Mouse (Mus musculus) midbrain, embryonic 14.5 days (tissue): ENCODE measurements around the gene Pik3c2b. TPM values are rescaled to one million over a fixed set of nuclear protein-coding genes. Genes with fewer than 3 reads are reported as not detected.

Experiments
- ATAC-seq: fragments of 200-750 bp; cut with Nextera tagmentation; 2 replicates; pipeline ENCODE4 v1.8.0; 2017; ENCODE audit warnings: moderate number of reproducible peaks, moderate library complexity; ENCODE audit not compliant: low FRiP score, low TSS enrichment
- DNase-seq: peaks from one replicate; pipeline ENCODE4 v3.0.0-alpha.2; 2015
- H3K27ac ChIP-seq: fragments of 300-500 bp; sonication (generic); replicated peaks from 2 replicates; pipeline ENCODE4 v1.5.1; 2014; ENCODE audit warnings: mild to moderate bottlenecking, low read depth, low read length, moderate library complexity
- H3K27me3 ChIP-seq: fragments of 300-500 bp; sonication (generic); 2 replicates; pipeline ENCODE4 v1.6.1; 2014; ENCODE audit warnings: low read length, control low read depth, mixed read lengths; ENCODE audit not compliant: control insufficient read depth, insufficient read depth
- H3K36me3 ChIP-seq: fragments of 300-500 bp; sonication (generic); 2 replicates; pipeline ENCODE4 v1.6.1; 2014; ENCODE audit warnings: low read length, control low read depth; ENCODE audit not compliant: control insufficient read depth, insufficient read depth
- H3K4me1 ChIP-seq: fragments of 300-500 bp; sonication (generic); 2 replicates; pipeline ENCODE4 v1.6.1; 2014; ENCODE audit warnings: mild to moderate bottlenecking, antibody characterized with exemption, low read length, control low read depth; ENCODE audit not compliant: control insufficient read depth, insufficient read depth
- H3K4me2 ChIP-seq: fragments of 300-500 bp; sonication (generic); 2 replicates; pipeline ENCODE4 v1.6.1; 2014; ENCODE audit warnings: mild to moderate bottlenecking, low read length, moderate library complexity
- H3K4me3 ChIP-seq: fragments of 300-500 bp; sonication (generic); replicated peaks from 2 replicates; pipeline ENCODE4 v1.5.1; 2014; ENCODE audit warnings: low read depth, low read length
- H3K9ac ChIP-seq: fragments of 300-500 bp; sonication (generic); replicated peaks from 2 replicates; pipeline ENCODE4 v1.6.1; 2014; ENCODE audit warnings: mild to moderate bottlenecking, low read length, moderate library complexity
- H3K9me3 ChIP-seq: fragments of 300-500 bp; sonication (generic); 2 replicates; pipeline ENCODE4 v1.6.1; 2016; ENCODE audit warnings: low read length, control low read depth, mixed read lengths; ENCODE audit not compliant: control insufficient read depth
- whole genome bisulfite sequencing: fragments of 180-500 bp; shearing (Covaris S2); extraction: QIAGEN DNeasy Blood & Tissue Kit; methylation state at CpG from one replicate; pipeline ENCODE4 v1.1.7; 2014; 5-methylcytosine and 5-hydroxymethylcytosine counted together
- polyA plus RNA-seq: library from polyadenylated mRNA; unstranded; fragments of >200 nt; fragmentation: Nextera tagmentation; extraction: Ambion mirVana; gene quantifications from 2 replicates; pipeline ENCODE4 v1.2.1, GENCODE M21; 2014

The Pik3c2b gene
- polyA plus RNA-seq: 14.3 and 17.0 TPM in 2 replicates

- WGBS: 2% methylated on average over 15 of the region's 15 CpGs
- peak; percentile 37 for DNase-seq
Measured at GRCm38 (mm10) chr1:133045011-133045860, at the start of gene Pik3c2b. TSS of gene Pik3c2b (plus strand) at chr1:133045667.

GRCm38 (mm10) chr1:133000347-133000746 is 45.1 kb upstream of the Pik3c2b start:
- H3K4me3 ChIP-seq: no peak overlapping the region
- no peak overlapping the region for H3K4me2 ChIP-seq
- no peak for ATAC-seq
- H3K9ac ChIP-seq: no peak overlapping the region
- no peaks in the 10 kb centered on the region for H3K9me3 ChIP-seq
- WGBS: 96% methylated on average over 6 of the region's 6 CpGs
- no peaks in the 10 kb centered on the region for H3K27me3 ChIP-seq
- peaks cover 82% of the 10 kb centered on the region for H3K36me3 ChIP-seq
- H3K27ac ChIP-seq: no peak overlapping the region
- no peaks in the 10 kb centered on the region for H3K4me1 ChIP-seq
- DNase-seq: no peak

More at GRCm38 (mm10) chr1:133045011-133045860, at the start of gene Pik3c2b:
- no peaks in the 10 kb centered on the region for H3K9me3 ChIP-seq
- peak within 1 kb of the TSS; percentile 98 for H3K27ac ChIP-seq
- H3K4me1 ChIP-seq: peaks cover 40% of the 10 kb centered on the region
- peak within 1 kb of the TSS; percentile 88 for H3K4me2 ChIP-seq
- H3K27me3 ChIP-seq: no peaks in the 10 kb centered on the region
- H3K9ac ChIP-seq: peak within 1 kb of the TSS; percentile 100
- peak; percentile 0; the same call in 1 of the 2 replicates for ATAC-seq
- H3K36me3 ChIP-seq: no peaks in the 10 kb centered on the region
- peak within 1 kb of the TSS; percentile 94 for H3K4me3 ChIP-seq

GRCm38 (mm10) chr1:133006571-133006970 is 38.9 kb upstream of the Pik3c2b start:
- WGBS: 94% methylated on average over 3 of the region's 3 CpGs
- Histone ChIP-seq H3K4me1 (no peaks in the 10 kb centered on the region), H3K27ac (no peak overlapping the region), H3K4me2 (no peak overlapping the region), H3K9ac (no peak overlapping the region), H3K27me3 (no peaks in the 10 kb centered on the region), H3K9me3 (no peaks in the 10 kb centered on the region), H3K4me3 (no peak overlapping the region), H3K36me3 (peaks cover 64% of the 10 kb centered on the region)
- ATAC-seq: no peak
- no peak for DNase-seq

GRCm38 (mm10) chr1:133011955-133012841 is 33.3 kb upstream of the Pik3c2b start:
- Histone ChIP-seq H3K27ac (no peak overlapping the region), H3K4me1 (no peaks in the 10 kb centered on the region), H3K4me2 (no peak overlapping the region), H3K9me3 (no peaks in the 10 kb centered on the region), H3K36me3 (peaks cover 61% of the 10 kb centered on the region), H3K4me3 (no peak overlapping the region), H3K9ac (no peak overlapping the region), H3K27me3 (no peaks in the 10 kb centered on the region)
- 92% methylated on average over 12 of the region's 13 CpGs for WGBS
- DNase-seq: no peak
- no peak for ATAC-seq

GRCm38 (mm10) chr1:133013331-133013730 is 32.1 kb upstream of the Pik3c2b start:
- Histone ChIP-seq H3K4me2 (no peak overlapping the region), H3K27me3 (no peaks in the 10 kb centered on the region), H3K9me3 (no peaks in the 10 kb centered on the region), H3K4me1 (no peaks in the 10 kb centered on the region), H3K36me3 (peaks cover 66% of the 10 kb centered on the region), H3K27ac (no peak overlapping the region), H3K4me3 (no peak overlapping the region), H3K9ac (no peak overlapping the region)
- DNase-seq (peak; percentile 10), ATAC-seq (no peak)

- no peaks in the 10 kb centered on the region for H3K4me1 ChIP-seq
- DNase-seq (no peak), ATAC-seq (no peak)
- no peaks in the 10 kb centered on the region for H3K9me3 ChIP-seq
- WGBS: 95% methylated on average over 1 of the region's 1 CpGs
- no peaks in the 10 kb centered on the region for H3K27me3 ChIP-seq
- no peak overlapping the region for H3K9ac ChIP-seq
- H3K4me3 ChIP-seq: no peak overlapping the region
- no peak overlapping the region for H3K4me2 ChIP-seq
- H3K36me3 ChIP-seq: peaks cover 68% of the 10 kb centered on the region
- H3K27ac ChIP-seq: no peak overlapping the region
Measured at GRCm38 (mm10) chr1:133014196-133014595, 31.3 kb upstream of the Pik3c2b start.

- H3K36me3 ChIP-seq: peaks cover 53% of the 10 kb centered on the region
- no peak for DNase-seq
Measured at GRCm38 (mm10) chr1:133016775-133017428, 28.6 kb upstream of the Pik3c2b start.

GRCm38 (mm10) chr1:133018580-133018979 is 26.9 kb upstream of the Pik3c2b start:
- peaks cover 45% of the 10 kb centered on the region for H3K36me3 ChIP-seq
- H3K9me3 ChIP-seq: no peaks in the 10 kb centered on the region
- ATAC-seq (no peak), DNase-seq (no peak)
- H3K4me3 ChIP-seq: no peak overlapping the region
- WGBS: 92% methylated on average over 2 of the region's 2 CpGs
- no peak overlapping the region for H3K27ac ChIP-seq
- H3K4me2 ChIP-seq: no peak overlapping the region
- no peaks in the 10 kb centered on the region for H3K4me1 ChIP-seq
- no peak overlapping the region for H3K9ac ChIP-seq
- no peaks in the 10 kb centered on the region for H3K27me3 ChIP-seq

More at GRCm38 (mm10) chr1:133016775-133017428, 28.6 kb upstream of the Pik3c2b start:
- no peak overlapping the region for H3K4me2 ChIP-seq
- no peaks in the 10 kb centered on the region for H3K27me3 ChIP-seq
- WGBS: 96% methylated on average over 9 of the region's 9 CpGs
- H3K9ac ChIP-seq: no peak overlapping the region
- no peak overlapping the region for H3K4me3 ChIP-seq
- H3K4me1 ChIP-seq: no peaks in the 10 kb centered on the region
- no peaks in the 10 kb centered on the region for H3K9me3 ChIP-seq
- H3K27ac ChIP-seq: no peak overlapping the region
- ATAC-seq: no peak
